Mouse (Mus musculus) liver, embryonic 15.5 days (tissue): Measurements from ENCODE around the gene Camsap3. TPM values are rescaled to one million over a fixed set of nuclear protein-coding genes. Genes with fewer than 3 reads are reported as not detected.

Source experiments
- ATAC-seq: fragments of 200-750 bp; cut with Nextera tagmentation; 2 replicates; pipeline ENCODE4 v1.8.0; 2017; ENCODE audit warnings: moderate number of reproducible peaks, mild to moderate bottlenecking, moderate library complexity; ENCODE audit not compliant: insufficient read depth
- H3K27ac ChIP-seq: fragments of 300-500 bp; sonication (generic); replicated peaks from 2 replicates; pipeline ENCODE4 v1.5.1; 2015; ENCODE audit warnings: mild to moderate bottlenecking, inconsistent platforms
- H3K27me3 ChIP-seq: fragments of 300-500 bp; sonication (generic); 2 replicates; pipeline ENCODE4 v1.6.1; 2015; ENCODE audit warnings: mild to moderate bottlenecking, inconsistent platforms
- H3K36me3 ChIP-seq: fragments of 300-500 bp; sonication (generic); replicated peaks from 2 replicates; pipeline ENCODE4 v1.6.1; 2015; ENCODE audit warnings: moderate library complexity, mild to moderate bottlenecking, inconsistent platforms
- H3K4me1 ChIP-seq: fragments of 300-500 bp; sonication (generic); replicated peaks from 2 replicates; pipeline ENCODE4 v1.6.1; 2015; ENCODE audit warnings: inconsistent platforms
- H3K4me2 ChIP-seq: fragments of 300-500 bp; sonication (generic); 2 replicates; pipeline ENCODE4 v1.6.1; 2015; ENCODE audit warnings: moderate library complexity, mild to moderate bottlenecking, inconsistent platforms
- H3K4me3 ChIP-seq: fragments of 300-500 bp; sonication (generic); replicated peaks from 2 replicates; pipeline ENCODE4 v1.5.1; 2015; ENCODE audit warnings: mild to moderate bottlenecking, inconsistent platforms
- H3K9ac ChIP-seq: fragments of 300-500 bp; sonication (generic); 2 replicates; pipeline ENCODE4 v1.6.1; 2015; ENCODE audit warnings: moderate library complexity, mild to moderate bottlenecking, inconsistent platforms
- H3K9me3 ChIP-seq: fragments of 300-500 bp; sonication (generic); replicated peaks from 2 replicates; pipeline ENCODE4 v1.6.1; 2016; ENCODE audit warnings: inconsistent platforms
- WGBS: fragments of 180-500 bp; shearing (Covaris S2); methylation state at CpG from one replicate; pipeline ENCODE4 v1.1.7; 2015; ENCODE audit warnings: mixed read lengths; ENCODE audit not compliant: insufficient replicate concordance; 5-methylcytosine and 5-hydroxymethylcytosine counted together
- polyA plus RNA-seq: library from polyadenylated mRNA; unstranded; fragments of >200 nt; fragmentation: Nextera tagmentation; extraction: Ambion mirVana; gene quantifications from 2 replicates; pipeline ENCODE4 v1.2.1, GENCODE M21; 2015

Gene Camsap3
- polyA plus RNA-seq, 1 experiment from 2014 or later, result 1.9 TPM

- Histone ChIP-seq H3K27ac (peak within 1 kb of the TSS; percentile 42), H3K4me2 (peak within 1 kb of the TSS; percentile 86), H3K9me3 (no peaks in the 10 kb centered on the region), H3K4me3 (peak within 1 kb of the TSS; percentile 81), H3K36me3 (peaks cover 28% of the 10 kb centered on the region), H3K9ac (peak within 1 kb of the TSS; percentile 68), H3K4me1 (peaks cover 21% of the 10 kb centered on the region), H3K27me3 (peaks cover 22% of the 10 kb centered on the region)
- WGBS, result 4% methylated on average over 47 of the region's 47 CpGs
- peak; percentile 88 for ATAC-seq
Observed at GRCm38 (mm10) chr8:3630647-3631477, 43.8 kb downstream of the Camsap3 start, which contains the start of gene Stxbp2. Gene Stxbp2 (plus strand): TSS chr8:3630955.

- 2% methylated on average over 8 of the region's 8 CpGs for WGBS
- H3K36me3 ChIP-seq, result peaks cover 34% of the 10 kb centered on the region
- ATAC-seq, result peak; percentile 53
- H3K9ac ChIP-seq, result peak overlapping the region; percentile 68
- H3K4me3 ChIP-seq, result peak overlapping the region; percentile 81
- H3K4me2 ChIP-seq, result peak overlapping the region; percentile 86
- peak overlapping the region; percentile 42 for H3K27ac ChIP-seq
- peaks cover 22% of the 10 kb centered on the region for H3K27me3 ChIP-seq
- no peaks in the 10 kb centered on the region for H3K9me3 ChIP-seq
- peaks cover 21% of the 10 kb centered on the region for H3K4me1 ChIP-seq
Observed at GRCm38 (mm10) chr8:3631478-3631875, 44.4 kb downstream of the Camsap3 start.

GRCm38 (mm10) chr8:3645804-3646203 is 58.7 kb downstream of the Camsap3 start:
- no peak overlapping the region for H3K27ac ChIP-seq
- 8% methylated on average over 5 of the region's 5 CpGs for WGBS
- H3K9me3 ChIP-seq, result no peaks in the 10 kb centered on the region
- no peaks in the 10 kb centered on the region for H3K27me3 ChIP-seq
- peaks cover 23% of the 10 kb centered on the region for H3K36me3 ChIP-seq
- peak; percentile 63 for ATAC-seq
- H3K9ac ChIP-seq, result no peak overlapping the region
- peaks cover 7% of the 10 kb centered on the region; the same call in 1 of the 2 replicates for H3K4me1 ChIP-seq
- no peak overlapping the region for H3K4me3 ChIP-seq
- no peak overlapping the region for H3K4me2 ChIP-seq

GRCm38 (mm10) chr8:3646824-3647531 is 59.9 kb downstream of the Camsap3 start:
- no peaks in the 10 kb centered on the region for H3K27me3 ChIP-seq
- H3K4me2 ChIP-seq, result no peak overlapping the region
- peaks cover 7% of the 10 kb centered on the region; the same call in 1 of the 2 replicates for H3K4me1 ChIP-seq
- no peak overlapping the region for H3K27ac ChIP-seq
- H3K9ac ChIP-seq, result no peak overlapping the region
- H3K36me3 ChIP-seq, result peaks cover 11% of the 10 kb centered on the region; the same call in 1 of the 2 replicates
- H3K4me3 ChIP-seq, result no peak overlapping the region
- no peaks in the 10 kb centered on the region for H3K9me3 ChIP-seq
- WGBS, result 58% methylated on average over 6 of the region's 6 CpGs
- no peak for ATAC-seq

- WGBS, result 47% methylated on average over 4 of the region's 4 CpGs
- H3K4me1 ChIP-seq, result peaks cover 7% of the 10 kb centered on the region; the same call in 1 of the 2 replicates
- H3K4me2 ChIP-seq, result no peak overlapping the region
- no peak overlapping the region for H3K27ac ChIP-seq
- no peak overlapping the region for H3K9ac ChIP-seq
- no peak overlapping the region for H3K4me3 ChIP-seq
- H3K36me3 ChIP-seq, result peaks cover 7% of the 10 kb centered on the region; the same call in 1 of the 2 replicates
- no peak for ATAC-seq
- no peaks in the 10 kb centered on the region for H3K27me3 ChIP-seq
- no peaks in the 10 kb centered on the region for H3K9me3 ChIP-seq
Observed at GRCm38 (mm10) chr8:3647561-3647960, 60.5 kb downstream of the Camsap3 start.

GRCm38 (mm10) chr8:3648268-3648667 is 61.2 kb downstream of the Camsap3 start:
- 38% methylated on average over 2 of the region's 2 CpGs for WGBS
- no peak for ATAC-seq

GRCm38 (mm10) chr8:3648990-3649389 is 61.9 kb downstream of the Camsap3 start:
- Histone ChIP-seq H3K27me3 (no peaks in the 10 kb centered on the region), H3K4me1 (peaks cover 7% of the 10 kb centered on the region; the same call in 1 of the 2 replicates), H3K36me3 (no peaks in the 10 kb centered on the region), H3K4me2 (0 out of 2 replicates have a peak overlapping the region, but pooled peaks have one; percentile 21), H3K4me3 (no peak overlapping the region), H3K9me3 (no peaks in the 10 kb centered on the region), H3K9ac (no peak overlapping the region), H3K27ac (0 out of 2 replicates have a peak overlapping the region, but pooled peaks have one; percentile 19)
- ATAC-seq, result no peak
- WGBS, result 39% methylated on average over 1 of the region's 1 CpGs

More at GRCm38 (mm10) chr8:3648268-3648667, 61.2 kb downstream of the Camsap3 start:
- H3K4me2 ChIP-seq, result peak overlapping the region; percentile 21; the same call in 1 of the 2 replicates
- H3K27me3 ChIP-seq, result no peaks in the 10 kb centered on the region
- H3K9ac ChIP-seq, result no peak overlapping the region
- H3K27ac ChIP-seq, result no peak overlapping the region
- no peak overlapping the region for H3K4me3 ChIP-seq
- H3K9me3 ChIP-seq, result no peaks in the 10 kb centered on the region
- H3K4me1 ChIP-seq, result peaks cover 7% of the 10 kb centered on the region; the same call in 1 of the 2 replicates
- no peaks in the 10 kb centered on the region for H3K36me3 ChIP-seq

- no peak for ATAC-seq
- no peak overlapping the region for H3K27ac ChIP-seq
- 0 out of 2 replicates have a peak, but pooled peaks cover 4% of the 10 kb centered on the region for H3K27me3 ChIP-seq
- no peak overlapping the region for H3K4me3 ChIP-seq
- H3K9me3 ChIP-seq, result no peaks in the 10 kb centered on the region
- H3K9ac ChIP-seq, result no peak overlapping the region
- WGBS, result 32% methylated on average over 3 of the region's 3 CpGs
- H3K4me2 ChIP-seq, result no peak overlapping the region
- H3K36me3 ChIP-seq, result no peaks in the 10 kb centered on the region
- H3K4me1 ChIP-seq, result no peaks in the 10 kb centered on the region
Observed at GRCm38 (mm10) chr8:3652845-3653244, 65.8 kb downstream of the Camsap3 start.

- no peak for ATAC-seq
Observed at GRCm38 (mm10) chr8:3654726-3655508, 67.8 kb downstream of the Camsap3 start.

GRCm38 (mm10) chr8:3655526-3655925 is 68.4 kb downstream of the Camsap3 start, which contains the start of gene Retn:
Gene Retn (plus strand): TSS chr8:3655770.
- no peaks in the 10 kb centered on the region for H3K4me1 ChIP-seq
- no peak for ATAC-seq
- no peak within 1 kb of the TSS for H3K27ac ChIP-seq
- no peak within 1 kb of the TSS for H3K4me2 ChIP-seq
- H3K9me3 ChIP-seq, result no peaks in the 10 kb centered on the region
- 53% methylated on average over 3 of the region's 3 CpGs for WGBS
- 0 out of 2 replicates have a peak, but pooled peaks cover 4% of the 10 kb centered on the region for H3K27me3 ChIP-seq
- no peaks in the 10 kb centered on the region for H3K36me3 ChIP-seq
- no peak within 1 kb of the TSS for H3K9ac ChIP-seq
- H3K4me3 ChIP-seq, result no peak within 1 kb of the TSS

More at GRCm38 (mm10) chr8:3654726-3655508, 67.8 kb downstream of the Camsap3 start:
- H3K27me3 ChIP-seq, result 0 out of 2 replicates have a peak, but pooled peaks cover 4% of the 10 kb centered on the region
- no peak overlapping the region for H3K27ac ChIP-seq
- H3K9ac ChIP-seq, result no peak overlapping the region
- no peak overlapping the region for H3K4me3 ChIP-seq
- H3K36me3 ChIP-seq, result no peaks in the 10 kb centered on the region
- H3K4me1 ChIP-seq, result no peaks in the 10 kb centered on the region
- 60% methylated on average over 11 of the region's 11 CpGs for WGBS
- no peaks in the 10 kb centered on the region for H3K9me3 ChIP-seq
- no peak overlapping the region for H3K4me2 ChIP-seq
